Mouse (Mus musculus): Measurements from ENCODE around the gene Rpa1.
A peak's percentile ranks its signal among the peaks of the same experiment; 100 is the strongest.
"Not testable (repeated sequence)": the region's sequence is repeated elsewhere in the genome, so short reads cannot be mapped to it uniquely, and the experiment has no call there.

The Rpa1 gene

GRCm38 (mm10) chr11:75319246-75319645, 28.9 kb downstream of the Rpa1 start:
- no peak for DNase-seq (ENCODE audit: low spot score)

GRCm38 (mm10) chr11:75318351-75319221, 29.5 kb downstream of the Rpa1 start:
- no peak for DNase-seq (ENCODE audit: low spot score)

- DNase-seq (ENCODE audit: low spot score): no peak
These were observed 34.3 kb downstream of the Rpa1 start for GRCm38 (mm10) chr11:75313834-75314233.

DNA sequence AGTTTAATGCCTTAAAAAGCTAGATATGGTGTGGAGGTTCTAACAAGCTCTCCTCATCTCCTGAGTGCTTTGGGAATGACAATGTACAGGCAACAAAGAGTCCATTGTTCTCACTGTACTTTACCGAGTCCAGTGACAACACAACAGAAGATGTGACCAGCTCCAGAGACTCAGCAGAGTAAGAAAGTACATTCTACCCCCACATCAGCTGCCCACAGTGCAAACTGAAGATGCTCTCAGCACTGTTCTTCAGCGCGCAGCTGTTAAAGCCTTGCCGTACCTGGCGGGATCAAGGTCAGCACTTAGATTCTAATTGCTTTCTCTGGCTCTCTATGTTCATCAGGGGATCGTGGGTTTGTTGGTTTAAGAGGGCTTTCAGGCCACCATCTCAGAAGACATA, 36.4 kb downstream of the Rpa1 start:
- no peak for DNase-seq (ENCODE audit: low spot score)

GRCm38 (mm10) chr11:75310813-75311212, 37.3 kb downstream of the Rpa1 start:
- no peak for DNase-seq (ENCODE audit: low spot score)

DNA sequence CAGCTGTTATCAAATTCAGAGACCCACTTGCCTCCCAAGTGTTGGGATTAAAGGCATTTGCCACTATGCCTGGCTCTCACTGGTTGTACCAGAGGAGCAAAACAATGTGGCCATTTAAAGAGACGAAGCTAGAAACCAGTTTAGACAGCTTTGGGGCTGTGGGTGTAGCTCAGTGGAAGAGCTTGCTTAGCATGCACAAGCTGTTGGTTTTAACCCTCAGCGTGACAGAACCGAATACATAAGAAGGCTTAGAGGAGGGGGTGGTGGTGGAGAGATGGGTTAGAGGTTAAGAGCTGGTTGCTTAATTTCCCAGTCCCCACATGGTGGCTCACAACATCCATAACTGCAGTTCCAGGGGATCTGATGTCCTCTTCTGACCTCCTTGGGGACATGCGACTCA, 39.5 kb downstream of the Rpa1 start:
- DNase-seq (ENCODE audit: low spot score): no peak

DNA sequence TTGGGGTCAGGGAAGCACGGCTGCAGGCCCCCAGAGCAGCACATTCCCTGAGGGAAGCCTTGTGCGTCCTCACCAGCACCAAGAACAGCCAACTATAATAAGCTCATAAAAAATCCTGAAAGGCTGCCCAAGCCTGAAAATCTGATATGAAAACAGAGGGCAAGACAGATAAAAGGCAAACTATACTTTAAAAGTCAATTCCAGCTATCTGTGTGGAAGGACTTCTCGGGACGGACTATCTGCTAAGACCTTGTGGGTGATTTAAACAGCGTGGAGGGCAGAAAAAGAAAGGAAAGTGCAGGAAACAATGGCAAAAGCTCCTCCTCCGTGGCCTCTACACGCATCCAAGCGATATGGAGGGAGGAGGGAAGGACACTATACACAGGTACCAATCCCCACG, 43.3 kb downstream of the Rpa1 start:
- no peak for DNase-seq (ENCODE audit: low spot score)

GRCm38 (mm10) chr11:75300954-75301353, 47.2 kb downstream of the Rpa1 start:
- no peak for DNase-seq (ENCODE audit: low spot score)

- no peak for DNase-seq (ENCODE audit: low spot score)
These were observed 48.3 kb downstream of the Rpa1 start for GRCm38 (mm10) chr11:75299786-75300185.

DNA sequence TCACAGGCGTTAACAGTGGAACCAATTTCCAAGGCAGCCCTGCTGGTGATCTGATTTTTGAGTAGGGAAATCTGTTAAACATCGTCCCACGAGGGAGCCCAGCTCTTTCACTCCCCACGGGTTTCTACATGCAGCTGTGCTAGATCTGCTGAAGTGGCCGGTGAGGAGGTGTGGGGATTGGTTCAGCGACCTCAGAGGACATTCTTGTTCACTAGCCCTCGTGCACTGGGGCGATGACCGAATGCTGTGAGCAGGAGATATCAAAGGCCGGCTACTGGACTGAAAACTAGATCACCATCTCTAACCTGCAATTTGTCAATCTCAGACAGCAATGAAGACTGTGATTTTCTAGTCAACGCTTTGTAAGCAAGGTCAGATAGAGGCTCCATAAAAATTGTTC, 49.6 kb downstream of the Rpa1 start:
- no peak for DNase-seq (ENCODE audit: low spot score)

GRCm38 (mm10) chr11:75297631-75298030, 50.5 kb downstream of the Rpa1 start:
- DNase-seq (ENCODE audit: low spot score): no peak

DNA sequence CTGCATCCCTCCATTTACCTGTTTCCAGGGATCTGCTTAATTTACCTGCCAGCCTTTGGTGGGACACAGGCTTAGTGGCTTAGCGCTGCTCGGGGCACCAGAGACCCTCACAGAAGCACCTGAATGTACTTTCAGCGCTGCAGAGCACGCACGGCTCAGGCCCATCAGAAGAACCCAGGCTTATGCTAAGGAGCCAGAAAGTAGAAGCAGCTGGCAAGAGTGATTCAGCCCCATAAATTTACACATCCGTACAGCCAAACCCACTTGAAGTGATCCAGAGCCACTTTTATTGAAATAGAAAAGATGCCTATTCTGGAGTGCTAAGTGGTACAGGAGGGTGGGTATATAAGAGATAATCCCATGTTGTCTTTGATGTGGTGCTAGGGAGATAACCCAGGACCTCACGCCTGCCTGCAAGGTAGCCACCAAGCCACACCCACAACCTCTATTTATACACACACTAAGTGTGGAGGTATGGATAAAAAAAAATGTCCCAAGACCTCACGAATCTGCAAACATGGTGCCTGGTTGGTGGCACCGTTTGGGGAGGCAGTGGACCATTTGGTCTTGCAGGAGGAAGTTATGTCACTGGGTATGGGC, 51.6 kb downstream of the Rpa1 start:
- DNase-seq (ENCODE audit: low spot score): no peak

DNA sequence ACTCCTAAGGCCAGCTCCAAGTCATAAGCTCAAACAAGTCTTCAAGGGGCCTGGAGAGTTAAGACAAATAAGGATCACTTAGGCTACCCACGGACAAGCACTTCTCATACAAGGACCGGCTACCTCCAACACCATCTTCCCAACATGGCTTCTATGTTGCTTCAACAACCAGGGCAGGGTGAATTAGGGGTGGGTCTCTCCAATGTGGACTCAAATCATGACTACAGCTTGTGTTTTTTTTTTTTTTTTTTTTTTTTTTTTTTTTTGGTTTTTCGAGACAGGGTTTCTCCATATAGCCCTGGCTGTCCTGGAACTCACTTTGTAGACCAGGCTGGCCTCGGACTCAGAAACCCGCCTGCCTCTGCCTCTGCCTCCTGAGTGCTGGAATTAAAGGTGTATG, 52.6 kb downstream of the Rpa1 start:
- not testable (repeated sequence) for DNase-seq (ENCODE audit: low spot score)

- no peak for DNase-seq (ENCODE audit: low spot score)
These were observed 53.3 kb downstream of the Rpa1 start for GRCm38 (mm10) chr11:75294862-75295261.

GRCm38 (mm10) chr11:75293852-75294361, 54.2 kb downstream of the Rpa1 start:
- DNase-seq (ENCODE audit: low spot score): no peak

DNA sequence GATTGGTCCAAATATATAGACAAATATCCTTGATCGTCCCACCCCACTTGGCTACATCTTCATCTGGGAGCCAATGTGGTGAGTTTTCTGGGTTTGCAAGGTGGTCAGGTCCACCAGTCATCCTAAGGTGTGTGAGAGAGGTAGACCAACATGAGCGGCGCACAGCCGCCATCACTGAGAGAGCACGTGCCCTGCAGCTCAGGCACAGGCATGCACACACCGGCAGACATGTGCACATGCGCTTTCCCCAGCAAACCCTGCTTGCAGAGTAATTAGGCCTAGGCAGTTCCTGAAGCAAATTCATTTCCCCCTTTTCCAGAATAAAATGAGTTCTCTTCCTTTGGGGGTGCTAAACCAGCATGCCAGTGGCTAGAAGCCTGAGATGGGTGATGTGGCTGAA, 55.8 kb downstream of the Rpa1 start:
- no peak for DNase-seq (ENCODE audit: low spot score)

DNA sequence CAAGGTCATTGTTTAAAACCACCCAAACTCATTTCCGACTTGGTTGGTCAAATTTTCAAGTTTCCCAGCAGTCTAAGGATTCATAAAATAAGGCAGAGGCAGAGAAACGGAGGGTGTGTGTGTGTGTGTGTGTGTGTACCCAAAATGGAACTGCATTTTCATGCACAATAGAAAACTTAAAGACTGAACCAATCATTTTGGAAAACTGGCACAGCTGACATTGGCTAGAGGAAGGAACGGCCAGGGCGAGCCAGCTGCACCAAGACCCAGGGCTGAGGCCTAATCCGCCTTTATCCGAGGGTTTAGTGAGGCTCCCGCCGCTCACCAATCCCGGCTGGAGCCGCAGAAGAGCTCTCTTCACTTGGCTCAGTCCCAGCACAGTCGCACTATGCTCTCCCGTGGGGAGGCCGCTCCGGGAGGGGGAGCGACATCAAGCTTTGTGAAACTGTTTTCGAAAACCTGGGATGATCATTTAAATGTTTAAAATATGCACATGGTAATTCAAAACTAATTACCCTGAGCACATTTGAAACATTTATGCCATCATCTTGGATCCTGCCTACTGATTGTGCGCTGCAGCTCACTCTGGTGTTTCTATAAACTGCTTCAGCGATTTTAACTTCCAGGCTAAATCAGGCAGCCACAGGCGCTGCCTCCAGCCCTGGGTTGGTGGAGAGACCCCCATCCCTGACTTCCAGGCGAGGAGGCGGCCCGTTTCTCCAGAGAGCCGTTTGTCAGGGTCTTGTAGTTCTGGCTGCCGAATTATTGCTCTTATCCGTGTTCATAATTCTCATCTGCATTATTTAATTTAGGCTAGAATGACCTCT, 56.5 kb downstream of the Rpa1 start:
- no peak for DNase-seq (ENCODE audit: low spot score)

- peak; percentile 88 for DNase-seq (ENCODE audit: low spot score)
These were observed 57.4 kb downstream of the Rpa1 start for GRCm38 (mm10) chr11:75290566-75291271.

- DNase-seq (ENCODE audit: low spot score): no peak
These were observed 59.0 kb downstream of the Rpa1 start for GRCm38 (mm10) chr11:75289120-75289519.

DNA sequence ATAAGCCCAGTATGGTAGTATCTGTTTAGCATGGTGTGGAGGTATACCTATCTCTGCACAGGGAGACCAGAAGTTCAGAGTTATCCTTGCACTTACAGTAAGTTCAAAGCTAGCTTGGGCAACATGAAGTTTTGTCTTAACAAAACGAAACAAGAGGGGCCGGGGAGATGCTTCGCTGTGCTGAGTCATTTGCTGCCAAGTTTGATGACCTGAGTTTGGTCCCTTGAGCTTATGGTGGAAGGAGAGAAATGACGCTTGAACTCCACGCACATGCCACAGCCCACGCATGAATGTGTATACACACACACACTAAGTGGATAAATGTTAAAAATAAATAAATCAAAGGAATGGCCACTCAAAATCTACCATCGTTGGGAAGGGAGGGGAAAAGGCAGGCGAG, 59.6 kb downstream of the Rpa1 start:
- DNase-seq (ENCODE audit: low spot score): no peak

GRCm38 (mm10) chr11:75287940-75288339, 60.2 kb downstream of the Rpa1 start:
- no peak for DNase-seq (ENCODE audit: low spot score)

- DNase-seq (ENCODE audit: low spot score): no peak
These were observed 61.3 kb downstream of the Rpa1 start for GRCm38 (mm10) chr11:75286868-75287267.
